Mouse (Mus musculus): ENCODE data around the gene Cnksr1. TPM values are rescaled to one million over a fixed set of nuclear protein-coding genes. Genes with fewer than 3 reads are reported as not detected.
A peak's percentile ranks its signal among the peaks of the same experiment; 100 is the strongest.

Cnksr1 gene
- polyA plus RNA-seq, 1 experiment from 2014 or later: not detected

- Histone ChIP-seq H3K36me3 (ENCODE audit: inconsistent target) (no peaks in the 10 kb centered on the region), H3K27ac (peak overlapping the region; percentile 60), H3K79me2 (ENCODE audit: inconsistent target) (peaks cover 53% of the 10 kb centered on the region), H3K4me3 (ENCODE audit: inconsistent target) (peak overlapping the region; percentile 92)
- WGBS (ENCODE audit: missing documents): 2% methylated on average over 22 of the region's 22 CpGs
These were observed 51.9 kb downstream of the Cnksr1 start for GRCm38 (mm10) chr4:134186268-134186667.

DNA sequence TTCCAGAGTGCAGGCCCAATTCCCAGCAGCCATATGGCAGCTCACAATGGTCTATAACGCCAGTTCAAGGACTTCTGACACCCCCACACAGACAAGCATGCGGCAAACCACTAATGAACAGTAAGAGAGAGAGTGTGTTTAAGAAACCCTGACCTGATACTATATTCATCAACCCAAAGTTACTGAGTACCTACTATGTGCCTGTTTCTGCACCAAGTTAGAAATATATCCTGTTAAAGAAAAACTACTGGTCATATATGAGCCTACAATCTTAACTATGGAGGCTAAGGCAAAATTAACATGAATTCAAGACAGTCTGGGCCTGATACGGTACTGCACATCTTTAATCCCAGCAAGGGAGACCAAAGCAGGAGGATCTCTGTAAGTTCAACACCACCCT is 52.6 kb downstream of the Cnksr1 start:
- WGBS (ENCODE audit: missing documents): 91% methylated on average over 3 of the region's 3 CpGs

GRCm38 (mm10) chr4:134183711-134184110 is 54.5 kb downstream of the Cnksr1 start:
- Histone ChIP-seq H3K27ac (no peak overlapping the region), H3K4me3 (ENCODE audit: inconsistent target) (no peak overlapping the region), H3K79me2 (ENCODE audit: inconsistent target) (peaks cover 79% of the 10 kb centered on the region), H3K36me3 (ENCODE audit: inconsistent target) (no peaks in the 10 kb centered on the region)
- WGBS (ENCODE audit: missing documents): 83% methylated on average over 3 of the region's 3 CpGs

More for the DNA sequence above, 52.6 kb downstream of the Cnksr1 start:
- Histone ChIP-seq H3K36me3 (ENCODE audit: inconsistent target) (no peaks in the 10 kb centered on the region), H3K27ac (no peak overlapping the region), H3K4me3 (ENCODE audit: inconsistent target) (peak overlapping the region; percentile 92; the same call in 1 of the 2 replicates), H3K79me2 (ENCODE audit: inconsistent target) (peaks cover 60% of the 10 kb centered on the region)

DNA sequence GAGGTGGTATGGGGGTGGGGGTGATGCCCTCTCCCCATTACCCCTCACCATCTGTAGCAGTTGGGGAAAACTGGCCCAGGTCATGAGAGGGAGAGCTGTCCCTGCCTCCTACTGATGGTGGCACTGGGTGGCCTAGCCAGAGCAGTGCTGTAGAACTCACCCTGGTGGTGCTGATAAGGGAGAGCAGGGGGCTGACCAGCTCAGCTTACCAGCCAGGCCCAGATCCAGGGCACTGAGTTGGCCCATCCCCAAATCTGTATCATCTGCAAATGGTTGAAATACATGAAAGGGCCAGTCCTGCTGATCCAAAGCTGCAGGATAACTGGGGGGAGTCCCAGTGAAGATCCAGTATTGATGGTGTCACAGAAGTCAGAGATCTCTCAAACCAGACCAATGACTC is 56.4 kb downstream of the Cnksr1 start:
- Histone ChIP-seq H3K79me2 (ENCODE audit: inconsistent target) (peaks cover 98% of the 10 kb centered on the region), H3K27ac (no peak overlapping the region), H3K4me3 (ENCODE audit: inconsistent target) (no peak overlapping the region), H3K36me3 (ENCODE audit: inconsistent target) (no peaks in the 10 kb centered on the region)

- 90% methylated on average over 1 of the region's 1 CpGs for WGBS (ENCODE audit: missing documents)
- Histone ChIP-seq H3K4me3 (ENCODE audit: inconsistent target) (no peak overlapping the region), H3K27ac (no peak overlapping the region), H3K79me2 (ENCODE audit: inconsistent target) (peaks cover 100% of the 10 kb centered on the region), H3K36me3 (ENCODE audit: inconsistent target) (no peaks in the 10 kb centered on the region)
These were observed 57.1 kb downstream of the Cnksr1 start for GRCm38 (mm10) chr4:134181112-134181511.

Other genes with a start within 250 kb of the Cnksr1 start
- gene Dhdds, start 237.5 kb downstream of the Cnksr1 start, polyA plus RNA-seq (2018): 22.8 to 27.1 TPM (median 25.6 TPM) in 3 replicates
- not detected in 3 replicates for gene Lin28a, start 219.6 kb downstream of the Cnksr1 start, polyA plus RNA-seq (2018)
- not detected in 3 replicates for gene Zfp683, start 184.6 kb downstream of the Cnksr1 start, polyA plus RNA-seq (2018)
- gene Crybg2, start 177.6 kb downstream of the Cnksr1 start, polyA plus RNA-seq (2018): not detected in 3 replicates
- gene Cd52, start 143.3 kb downstream of the Cnksr1 start, polyA plus RNA-seq (2018): 559 to 720 TPM (median 599 TPM) in 3 replicates
- 1.0 to 3.2 TPM (median 1.3 TPM) in 3 replicates for gene Ubxn11, start 135.8 kb downstream of the Cnksr1 start, polyA plus RNA-seq (2018)
- gene Sh3bgrl3, start 109.6 kb downstream of the Cnksr1 start, polyA plus RNA-seq (2018): 849 to 1,117 TPM (median 993 TPM) in 3 replicates
- gene Cep85, start 51.3 kb downstream of the Cnksr1 start, polyA plus RNA-seq (2018): 8.6 to 12.9 TPM (median 8.8 TPM) in 3 replicates
- gene Gm7534, start 35.4 kb downstream of the Cnksr1 start, polyA plus RNA-seq (2018): not detected in 3 replicates
- not detected in 3 replicates for gene Catsper4, start 11.0 kb downstream of the Cnksr1 start, polyA plus RNA-seq (2018)
- gene E130218I03Rik, start 5.3 kb upstream of the Cnksr1 start, polyA plus RNA-seq (2018): not detected in 3 replicates
- gene Zfp593, start 7.2 kb upstream of the Cnksr1 start, polyA plus RNA-seq (2018): 3.8 to 10.0 TPM (median 4.8 TPM) in 3 replicates
- not detected in 3 replicates for gene Gm30191, start 8.5 kb upstream of the Cnksr1 start, polyA plus RNA-seq (2018)
- not detected in 3 replicates for gene Grrp1, start 15.7 kb upstream of the Cnksr1 start, polyA plus RNA-seq (2018)
- gene Pdik1l, start 49.5 kb upstream of the Cnksr1 start, polyA plus RNA-seq (2018): 8.8 to 8.9 TPM (median 8.9 TPM) in 3 replicates
- gene Trim63, start 76.7 kb upstream of the Cnksr1 start, polyA plus RNA-seq (2018): not detected in 3 replicates
- not detected in 3 replicates for gene Slc30a2, start 104.8 kb upstream of the Cnksr1 start, polyA plus RNA-seq (2018)
- gene Extl1, start 145.5 kb upstream of the Cnksr1 start, polyA plus RNA-seq (2018): 0.03 TPM in 1 of 3 replicates, not detected in the others
- gene Pafah2, start 157.9 kb upstream of the Cnksr1 start, polyA plus RNA-seq (2018): 5.0 to 14.1 TPM (median 9.5 TPM) in 3 replicates
- gene Stmn1, start 229.9 kb upstream of the Cnksr1 start, polyA plus RNA-seq (2018): 41.9 to 100 TPM (median 93.4 TPM) in 3 replicates

Data from macrophage (primary cell).